Mouse (Mus musculus): ENCODE data around the gene Nell2. TPM values are rescaled to one million over a fixed set of nuclear protein-coding genes. Genes with fewer than 3 reads are reported as not detected.

The Nell2 gene
- polyA plus RNA-seq, 1 experiment, result not detected

GRCm38 (mm10) chr15:95322744-95323143 is 205.6 kb downstream of the Nell2 start:
- no peak for TF ChIP-seq GATA1 (IDR thresholded peaks at IDR 0.05; ENCODE audit: low read length)

DNA sequence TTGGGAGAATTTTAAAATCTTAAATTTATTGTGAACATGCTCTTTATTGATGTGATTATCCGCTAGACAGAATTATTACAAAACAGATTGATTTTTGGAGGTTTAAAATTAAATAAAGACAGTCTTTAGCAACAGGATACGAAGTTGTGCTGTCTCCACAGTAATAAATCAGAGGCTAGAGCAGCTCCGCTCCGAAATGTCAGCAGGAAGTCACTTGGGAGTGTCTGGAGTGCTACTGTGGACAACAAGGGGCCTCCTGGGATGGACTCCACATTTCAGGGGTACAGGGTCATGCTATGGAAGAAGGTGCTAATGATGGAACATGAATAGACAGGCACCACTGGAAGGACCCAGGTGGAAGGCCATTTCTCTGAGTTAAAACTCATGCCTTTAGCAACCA is 211.7 kb downstream of the Nell2 start:
- TF ChIP-seq GATA1 (IDR thresholded peaks at IDR 0.05; ENCODE audit: low read length), result no peak

- no peak for TF ChIP-seq GATA1 (IDR thresholded peaks at IDR 0.05; ENCODE audit: low read length)
Measured at GRCm38 (mm10) chr15:95314808-95315145, 213.6 kb downstream of the Nell2 start.

DNA sequence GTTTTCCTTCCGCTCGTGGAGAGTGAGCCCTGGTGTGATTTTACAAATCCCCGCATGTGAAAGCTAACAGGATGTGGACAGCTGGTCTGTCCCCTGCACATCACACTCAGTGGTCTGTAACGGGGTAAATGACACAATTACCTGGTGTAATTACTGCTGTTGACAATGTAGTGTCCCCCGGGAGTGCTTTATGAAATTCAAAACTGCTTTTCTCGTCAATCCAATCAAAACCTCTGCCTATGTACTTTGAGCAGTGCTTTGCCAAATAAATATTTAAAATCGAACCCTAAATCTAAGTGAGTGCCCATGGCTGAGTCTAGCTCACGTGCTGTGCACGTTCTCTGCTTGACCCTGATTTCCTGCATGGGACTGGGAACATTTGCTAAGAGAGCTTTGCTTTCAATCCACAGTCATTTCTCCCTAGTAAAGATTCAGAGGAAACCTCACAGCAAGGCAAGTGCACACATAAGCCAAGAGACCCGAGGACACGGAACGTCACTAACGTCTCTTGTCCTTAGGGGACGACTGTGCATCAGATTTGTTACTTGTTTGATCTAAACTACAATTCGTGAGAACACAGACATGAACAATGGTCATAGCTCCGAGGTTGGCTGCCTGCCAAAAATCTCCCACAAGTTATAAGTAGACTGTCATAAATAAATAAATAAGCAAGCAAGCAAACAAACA is 214.1 kb downstream of the Nell2 start:
- no peak for TF ChIP-seq GATA1 (IDR thresholded peaks at IDR 0.05; ENCODE audit: low read length)

DNA sequence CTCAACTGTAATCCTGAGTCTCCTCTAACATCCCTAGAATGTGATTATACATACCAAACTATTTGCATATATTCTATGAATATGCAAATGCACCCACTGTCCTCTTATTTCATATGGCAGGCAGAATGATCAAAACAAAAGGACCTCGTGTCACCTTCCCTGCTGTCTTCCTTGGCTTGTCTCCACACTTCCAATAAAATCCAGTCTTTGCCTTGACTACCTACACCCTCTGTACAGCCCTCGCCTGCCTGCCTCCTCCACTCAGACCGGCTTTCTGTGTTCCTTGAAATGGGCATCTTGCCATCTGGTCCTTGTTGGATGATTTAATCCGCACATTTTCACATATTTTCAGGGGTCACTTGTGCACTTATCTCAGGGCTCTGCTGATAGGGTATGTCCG is 215.1 kb downstream of the Nell2 start:
- TF ChIP-seq GATA1 (IDR thresholded peaks at IDR 0.05; ENCODE audit: low read length), result no peak

GRCm38 (mm10) chr15:95304102-95304501 is 224.3 kb downstream of the Nell2 start:
- TF ChIP-seq GATA1 (IDR thresholded peaks at IDR 0.05; ENCODE audit: low read length), result no peak

- TF ChIP-seq GATA1 (IDR thresholded peaks at IDR 0.05; ENCODE audit: low read length), result no peak
Measured at GRCm38 (mm10) chr15:95296561-95296960, 231.8 kb downstream of the Nell2 start.

- no peak for TF ChIP-seq GATA1 (IDR thresholded peaks at IDR 0.05; ENCODE audit: low read length)
Measured at GRCm38 (mm10) chr15:95289047-95289446, 239.3 kb downstream of the Nell2 start.

GRCm38 (mm10) chr15:95285199-95285598 is 243.2 kb downstream of the Nell2 start:
- no peak for TF ChIP-seq GATA1 (IDR thresholded peaks at IDR 0.05; ENCODE audit: low read length)

DNA sequence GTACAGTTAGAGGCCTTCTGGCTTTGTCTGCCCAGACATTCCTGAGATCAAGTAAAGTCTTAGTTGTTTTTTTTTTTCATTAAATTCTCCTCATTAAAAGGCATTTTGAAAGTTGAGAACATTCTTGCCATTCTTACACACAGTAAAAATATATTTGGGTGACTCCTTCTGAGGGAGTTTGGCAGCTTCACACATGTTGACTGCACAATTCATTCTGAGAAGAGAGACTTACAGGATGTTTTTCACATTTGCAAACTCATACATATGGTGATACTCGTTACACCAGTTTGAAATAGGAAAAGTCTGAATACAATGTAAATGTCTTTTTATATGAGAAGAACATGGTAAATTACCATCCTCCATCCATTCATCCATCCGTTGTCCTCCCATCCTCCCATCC is 247.4 kb downstream of the Nell2 start:
- no peak for TF ChIP-seq GATA1 (IDR thresholded peaks at IDR 0.05; ENCODE audit: low read length)

DNA sequence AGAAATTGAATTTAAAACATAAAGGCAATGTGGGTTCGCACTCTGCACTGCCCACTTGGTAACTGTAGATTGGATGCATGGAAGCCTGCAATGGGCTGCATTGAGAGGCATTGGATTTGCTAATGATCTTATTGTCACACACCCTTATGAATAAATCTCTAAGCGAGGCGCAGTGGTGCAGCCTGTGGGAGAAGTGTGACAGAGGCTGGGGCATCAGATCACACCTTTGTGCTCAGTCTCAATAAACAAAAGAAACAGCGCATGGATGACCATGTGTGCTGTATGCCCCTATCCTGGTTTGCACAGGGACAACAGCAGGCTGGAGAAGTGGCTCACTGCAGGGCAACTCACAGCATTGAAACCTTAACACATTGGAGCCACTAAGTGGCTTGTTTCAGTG is 250.4 kb downstream of the Nell2 start:
- TF ChIP-seq GATA1 (IDR thresholded peaks at IDR 0.05; ENCODE audit: low read length), result no peak

- no peak for TF ChIP-seq GATA1 (IDR thresholded peaks at IDR 0.05; ENCODE audit: low read length)
Measured at GRCm38 (mm10) chr15:95276556-95276955, 251.8 kb downstream of the Nell2 start.

DNA sequence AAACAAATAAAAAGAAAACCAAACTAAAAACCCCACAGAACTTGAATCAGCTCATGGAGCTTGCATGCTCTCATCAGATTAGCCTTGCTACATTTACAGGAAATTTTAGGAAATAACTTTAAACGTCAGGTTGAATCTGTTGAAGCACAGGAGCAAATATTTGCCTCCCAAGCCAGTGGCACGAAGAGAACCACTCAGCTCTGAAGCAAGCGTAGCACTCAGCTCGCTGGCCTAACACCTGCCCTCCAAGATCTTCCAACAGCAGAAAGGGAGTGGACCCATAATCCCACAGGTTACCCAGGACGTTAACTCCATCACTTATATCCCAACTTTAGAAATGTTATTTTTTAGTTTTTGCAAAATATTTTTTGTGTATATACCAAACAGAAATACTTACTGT is 252.8 kb downstream of the Nell2 start:
- no peak for TF ChIP-seq GATA1 (IDR thresholded peaks at IDR 0.05; ENCODE audit: low read length)

DNA sequence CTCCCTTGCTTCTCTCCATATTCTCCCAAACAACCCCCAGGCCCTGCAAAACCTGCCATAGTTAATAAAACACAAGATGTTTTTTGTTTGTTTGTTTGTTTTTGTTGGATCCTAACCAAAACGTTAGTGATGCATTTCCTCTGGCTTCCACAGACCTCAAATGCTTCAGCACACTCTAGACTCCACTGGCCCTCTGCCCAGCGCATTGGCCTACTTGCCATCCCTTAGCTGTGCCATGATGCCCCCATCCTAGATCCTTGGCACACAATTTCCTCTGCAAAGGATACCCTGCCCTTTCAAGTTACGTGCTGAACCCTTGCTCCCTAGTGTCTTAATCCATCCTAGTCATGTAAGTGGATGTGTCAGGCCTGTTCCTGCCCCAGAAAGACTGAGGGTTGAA is 255.1 kb downstream of the Nell2 start:
- no peak for TF ChIP-seq GATA1 (IDR thresholded peaks at IDR 0.05; ENCODE audit: low read length)

- TF ChIP-seq GATA1 (IDR thresholded peaks at IDR 0.05; ENCODE audit: low read length), result no peak
Measured at GRCm38 (mm10) chr15:95272167-95272566, 256.2 kb downstream of the Nell2 start.

- TF ChIP-seq GATA1 (IDR thresholded peaks at IDR 0.05; ENCODE audit: low read length), result no peak
Measured at GRCm38 (mm10) chr15:95259671-95260450, 268.5 kb downstream of the Nell2 start.

GRCm38 (mm10) chr15:95257131-95257530 is 271.2 kb downstream of the Nell2 start:
- no peak for TF ChIP-seq GATA1 (IDR thresholded peaks at IDR 0.05; ENCODE audit: low read length)

Measured in G1E-ER4 (cell line).